ENCODE assay signal across 9 mouse cellular contexts in the genomic region with DNA sequence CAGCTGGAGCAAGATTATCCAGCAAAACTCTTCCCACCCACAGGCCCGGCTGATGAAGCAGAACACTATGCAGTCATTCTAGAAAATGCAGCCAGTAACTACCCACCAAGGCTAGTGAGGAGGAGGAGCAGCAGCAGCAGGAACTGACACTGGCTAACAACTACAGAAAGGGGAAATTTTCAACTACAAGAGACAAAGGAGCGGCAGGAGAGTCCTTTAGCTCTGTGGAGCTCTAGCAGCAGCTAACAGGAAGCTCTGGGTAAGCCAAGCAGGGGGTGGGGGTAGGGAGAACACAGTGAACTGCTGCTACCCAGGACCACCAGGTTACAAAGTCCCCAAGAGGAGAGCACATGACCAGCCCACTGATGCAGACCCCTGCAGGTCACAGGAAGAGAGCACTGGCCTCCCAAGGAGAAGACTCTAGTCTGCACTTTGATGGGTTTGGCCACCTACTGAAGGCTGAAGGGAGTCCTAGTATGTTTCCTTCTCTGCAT. TPM values are rescaled to one million over a fixed set of nuclear protein-coding genes. Genes with fewer than 3 reads are reported as not detected.
A peak's percentile ranks its signal among the peaks of the same experiment; 100 is the strongest.
DNase-seq lines count a peak whose midpoint lies in the region; ATAC-seq and TF ChIP-seq lines count a peak whose summit lies in the region.
"Had no signal": no experiment of that assay in that cellular context is flagged by ENCODE, and none has a peak within 500 bp of the region (broad histone marks: within the 10 kb centered on the region; RNA-seq: fewer than 3 reads in every experiment).

No protein-coding gene starts in this region.

- WGBS in forebrain, postnatal 0 days: 16% methylated on average over 2 of the region's 2 CpGs
- 17% methylated on average over 2 of the region's 2 CpGs for WGBS in liver, embryonic 12.5 days (ENCODE audit: insufficient replicate concordance)

- H3K9me3 ChIP-seq in forebrain, postnatal 0 days (ENCODE audit: low read length): no peaks in the 10 kb centered on the region
- H3K9me3 ChIP-seq in liver, embryonic 12.5 days (replicated peaks): no peaks in the 10 kb centered on the region

- H3K36me3 ChIP-seq in forebrain, postnatal 0 days (ENCODE audit: insufficient read depth): no peaks in the 10 kb centered on the region
- H3K36me3 ChIP-seq in liver, embryonic 12.5 days: 0 out of 2 replicates have a peak, but pooled peaks cover 4% of the 10 kb centered on the region

- peaks cover 21% of the 10 kb centered on the region for H3K4me1 ChIP-seq in forebrain, postnatal 0 days (ENCODE audit: insufficient read depth)
- H3K4me1 ChIP-seq in liver, embryonic 12.5 days: peaks cover 52% of the 10 kb centered on the region

- no peak overlapping the region for H3K4me2 ChIP-seq in forebrain, postnatal 0 days (ENCODE audit: low read depth)
- H3K4me2 ChIP-seq in liver, embryonic 12.5 days: peak overlapping the region; percentile 8; the same call in 1 of the 2 replicates

- peak overlapping the region; percentile 18; the same call in 1 of the 2 replicates for H3K9ac ChIP-seq in forebrain, postnatal 0 days
- peak overlapping the region; percentile 39; the same call in 1 of the 2 replicates for H3K9ac ChIP-seq in liver, embryonic 12.5 days

- peak; percentile 32; the same call in 1 of the 2 replicates for ATAC-seq in forebrain, postnatal 0 days
- ATAC-seq in liver, embryonic 12.5 days: no peak

- H3K27me3 ChIP-seq in forebrain, postnatal 0 days (ENCODE audit: insufficient read depth, low read length): no peaks in the 10 kb centered on the region
- H3K27me3 ChIP-seq in liver, embryonic 12.5 days (replicated peaks): no peaks in the 10 kb centered on the region

- no peak overlapping the region for H3K4me3 ChIP-seq in forebrain, postnatal 0 days (ENCODE audit: low read depth, low read length)
- H3K4me3 ChIP-seq in liver, embryonic 12.5 days: no peak overlapping the region

- TF ChIP-seq CTCF in forebrain, postnatal 0 days (IDR thresholded peaks at IDR 0.05; ENCODE audit: low read depth): no peak

- DNase-seq in layer of hippocampus, adult 9-11 months: peak; percentile 56
- DNase-seq in layer of hippocampus, postnatal 10 days (ENCODE audit: low spot score in 2 of 2): no peak
- DNase-seq in Muller cell, postnatal 12 days (ENCODE audit: inconsistent ontology term): peak; percentile 39
- no peak for DNase-seq in forebrain, postnatal 0 days
- DNase-seq in thymus, postnatal 14 days: peak; percentile 83
- DNase-seq in urinary bladder, postnatal 4 days (ENCODE audit: low spot score in 2 of 2): no peak
- DNase-seq in cerebellum, adult 18-20 months: no peak

- peak overlapping the region; percentile 50 for H3K27ac ChIP-seq in forebrain, postnatal 0 days (ENCODE audit: low read depth, low read length)
- H3K27ac ChIP-seq in liver, embryonic 12.5 days: peak overlapping the region; percentile 51

RNA-seq across cellular contexts. Expression of gene A730071L15Rik, which starts 21.1 kb away (rescaled TPM):
- not detected for total RNA-seq in layer of hippocampus, postnatal 10 days (2021)
- 0.15 and 0.29 TPM in 2 replicates for total RNA-seq in forebrain, postnatal 0 days (2014; rRNA removed)
- 0.44 and 0.47 TPM in 2 replicates for polyA plus RNA-seq in forebrain, postnatal 0 days (2015; fragmentation: Nextera tagmentation; extraction: Ambion mirVana)
- polyA plus RNA-seq in liver, embryonic 12.5 days (2016; fragmentation: Nextera tagmentation; extraction: Ambion mirVana): 0.08 and 0.21 TPM in 2 replicates

RNA-seq across cellular contexts. Expression of gene Nudcd3, which starts 21.5 kb away (rescaled TPM):
- total RNA-seq in layer of hippocampus, postnatal 10 days (2021): 100 to 1,000 TPM; 114 to 118 TPM
- 57.2 and 61.6 TPM in 2 replicates for total RNA-seq in forebrain, postnatal 0 days (2014; rRNA removed)
- polyA plus RNA-seq in forebrain, postnatal 0 days (2015; fragmentation: Nextera tagmentation; extraction: Ambion mirVana): 60.9 and 70.7 TPM in 2 replicates
- polyA plus RNA-seq in liver, embryonic 12.5 days (2016; fragmentation: Nextera tagmentation; extraction: Ambion mirVana): 20.9 and 21.7 TPM in 2 replicates

RNA-seq across cellular contexts. Expression of gene Npc1l1, which starts 51.2 kb away (rescaled TPM):
- under 1 TPM; 0.13 to 0.25 TPM for total RNA-seq in layer of hippocampus, postnatal 10 days (2021)
- not detected in 2 replicates for total RNA-seq in forebrain, postnatal 0 days (2014; rRNA removed)
- not detected in 2 replicates for polyA plus RNA-seq in forebrain, postnatal 0 days (2015; fragmentation: Nextera tagmentation; extraction: Ambion mirVana)
- polyA plus RNA-seq in liver, embryonic 12.5 days (2016; fragmentation: Nextera tagmentation; extraction: Ambion mirVana): 0.17 and 0.21 TPM in 2 replicates
- total RNA-seq: liver, adult 2 months had no signal

Comparison
In these comparisons a context has a peak if more than half of its experiments do, and no peak if none do; other contexts are left out.
1. DNase-seq: peak in layer of hippocampus, adult 9-11 months (single experiment), Muller cell, postnatal 12 days (single experiment) and thymus, postnatal 14 days (single experiment); none in layer of hippocampus, postnatal 10 days (0 of 2), forebrain, postnatal 0 days (single experiment), urinary bladder, postnatal 4 days (0 of 2) and cerebellum, adult 18-20 months (0 of 2).